Mouse (Mus musculus): ENCODE results near the gene Nnmt. TPM values are rescaled to one million over a fixed set of nuclear protein-coding genes. Genes with fewer than 3 reads are reported as not detected.

The Nnmt gene
- polyA plus RNA-seq, 1 experiment from 2014 or later: 2.8 TPM

Other genes with a start within 250 kb of the Nnmt start
- 141 and 149 TPM in 2 replicates for gene Rexo2, start 124.5 kb downstream of the Nnmt start, polyA plus RNA-seq (2015; fragmentation: Nextera tagmentation; extraction: Ambion mirVana)
- 115 and 124 TPM in 2 replicates for gene Rbm7, start 109.9 kb downstream of the Nnmt start, polyA plus RNA-seq (2015; fragmentation: Nextera tagmentation; extraction: Ambion mirVana)
- gene Gm5617, start 109.7 kb downstream of the Nnmt start, polyA plus RNA-seq (2015; fragmentation: Nextera tagmentation; extraction: Ambion mirVana): 25.4 and 29.2 TPM in 2 replicates
- 5.1 and 5.9 TPM in 2 replicates for gene Zbtb16, start 231.1 kb upstream of the Nnmt start, polyA plus RNA-seq (2015; fragmentation: Nextera tagmentation; extraction: Ambion mirVana)

Data from stomach, embryonic 16.5 days (tissue).